Mouse (Mus musculus) spleen, postnatal 36 days (tissue): Measurements from ENCODE around the gene Sgk2.
"Not testable (repeated sequence)": the region's sequence is repeated elsewhere in the genome, so short reads cannot be mapped to it uniquely, and the experiment has no call there.

Experiments used
- DNase-seq, 2 experiments: peaks; one replicate each; pipeline ENCODE4 v3.0.0; 2022; ENCODE audit warnings: low spot score in 2 of 2, mixed read lengths in 1 of 2

Sgk2 gene

GRCm38 (mm10) chr2:163058981-163059380, 71.9 kb downstream of the Sgk2 start:
- not testable (repeated sequence) for DNase-seq

GRCm38 (mm10) chr2:163060630-163061029, 73.5 kb downstream of the Sgk2 start:
- DNase-seq = no peak

- no peak for DNase-seq
These were observed 74.3 kb downstream of the Sgk2 start for GRCm38 (mm10) chr2:163061203-163062118.

GRCm38 (mm10) chr2:163062119-163062508, 75.0 kb downstream of the Sgk2 start:
- no peak for DNase-seq
